Mouse (Mus musculus): ENCODE measurements at regions not wholly inside any gene's neighbourhood (a gene's known extent, or its start where the extent isn't known, plus 50 kb on each side); places are given as distances from the start of the nearest gene placed in this dataset.
A peak's percentile ranks its signal among the peaks of the same experiment; 100 is the strongest.

- Histone ChIP-seq H3K4me3 (replicated peaks; ENCODE audit: low read length) (no peak overlapping the region), H3K9me3 (ENCODE audit: low read length) (no peaks in the 10 kb centered on the region), H3K36me3 (ENCODE audit: insufficient read depth, low read length) (no peaks in the 10 kb centered on the region), H3K4me1 (replicated peaks; ENCODE audit: low read depth, low read length) (no peaks in the 10 kb centered on the region), H3K27me3 (ENCODE audit: insufficient read depth, low read length) (no peaks in the 10 kb centered on the region)
- TF ChIP-seq POU5F1 (IDR thresholded peaks at IDR 0.05; ENCODE audit: borderline replicate concordance, low read length) (no peak), NANOG (IDR thresholded peaks at IDR 0.05; ENCODE audit: borderline replicate concordance, low read length) (no peak), CTCF (conservative IDR thresholded peaks at IDR 0.05; ENCODE audit: low read length) (peak; percentile 33)
Measured at GRCm38 (mm10) chr5:9954652-9955051, 229.7 kb upstream of the Grm3 start.

- H3K36me3 ChIP-seq (ENCODE audit: insufficient read depth, low read length) = no peaks in the 10 kb centered on the region
- no peaks in the 10 kb centered on the region for H3K27me3 ChIP-seq (ENCODE audit: insufficient read depth, low read length)
- H3K4me3 ChIP-seq (replicated peaks; ENCODE audit: low read length) = no peak overlapping the region
- H3K4me1 ChIP-seq (replicated peaks; ENCODE audit: low read depth, low read length) = no peaks in the 10 kb centered on the region
- H3K9me3 ChIP-seq (ENCODE audit: low read length) = peaks cover 28% of the 10 kb centered on the region
- TF ChIP-seq POU5F1 (IDR thresholded peaks at IDR 0.05; ENCODE audit: borderline replicate concordance, low read length) = no peak
Measured at GRCm38 (mm10) chr5:9938746-9939145, 213.8 kb upstream of the Grm3 start.

- Histone ChIP-seq H3K9me3 (ENCODE audit: low read length) (no peaks in the 10 kb centered on the region), H3K4me1 (replicated peaks; ENCODE audit: low read depth, low read length) (no peaks in the 10 kb centered on the region), H3K27me3 (ENCODE audit: insufficient read depth, low read length) (no peaks in the 10 kb centered on the region), H3K4me3 (replicated peaks; ENCODE audit: low read length) (no peak overlapping the region), H3K36me3 (ENCODE audit: insufficient read depth, low read length) (no peaks in the 10 kb centered on the region)
- TF ChIP-seq CTCF (conservative IDR thresholded peaks at IDR 0.05; ENCODE audit: low read length) (no peak), NANOG (IDR thresholded peaks at IDR 0.05; ENCODE audit: borderline replicate concordance, low read length) (no peak), POU5F1 (IDR thresholded peaks at IDR 0.05; ENCODE audit: borderline replicate concordance, low read length) (no peak)
Measured at GRCm38 (mm10) chr5:9912936-9913335, 188.0 kb upstream of the Grm3 start.

- no peaks in the 10 kb centered on the region for H3K36me3 ChIP-seq (ENCODE audit: insufficient read depth, low read length)
- H3K9me3 ChIP-seq (ENCODE audit: low read length) = no peaks in the 10 kb centered on the region
- TF ChIP-seq CTCF (conservative IDR thresholded peaks at IDR 0.05; ENCODE audit: low read length) (no peak), POU5F1 (IDR thresholded peaks at IDR 0.05; ENCODE audit: borderline replicate concordance, low read length) (no peak), NANOG (IDR thresholded peaks at IDR 0.05; ENCODE audit: borderline replicate concordance, low read length) (no peak)
- H3K4me1 ChIP-seq (replicated peaks; ENCODE audit: low read depth, low read length) = no peaks in the 10 kb centered on the region
- no peaks in the 10 kb centered on the region for H3K27me3 ChIP-seq (ENCODE audit: insufficient read depth, low read length)
- no peak overlapping the region for H3K4me3 ChIP-seq (replicated peaks; ENCODE audit: low read length)
Measured at GRCm38 (mm10) chr5:9911783-9912182, 186.8 kb upstream of the Grm3 start.

GRCm38 (mm10) chr5:9911089-9911473, 186.1 kb upstream of the Grm3 start:
- Histone ChIP-seq H3K4me1 (replicated peaks; ENCODE audit: low read depth, low read length) (no peaks in the 10 kb centered on the region), H3K27me3 (ENCODE audit: insufficient read depth, low read length) (no peaks in the 10 kb centered on the region), H3K4me3 (replicated peaks; ENCODE audit: low read length) (no peak overlapping the region), H3K36me3 (ENCODE audit: insufficient read depth, low read length) (no peaks in the 10 kb centered on the region), H3K9me3 (ENCODE audit: low read length) (no peaks in the 10 kb centered on the region)
- TF ChIP-seq NANOG (IDR thresholded peaks at IDR 0.05; ENCODE audit: borderline replicate concordance, low read length) = no peak
- TF ChIP-seq CTCF (conservative IDR thresholded peaks at IDR 0.05; ENCODE audit: low read length) = no peak
- no peak for TF ChIP-seq POU5F1 (IDR thresholded peaks at IDR 0.05; ENCODE audit: borderline replicate concordance, low read length)

GRCm38 (mm10) chr5:9910452-9911088, 185.6 kb upstream of the Grm3 start:
- no peak for TF ChIP-seq POU5F1 (IDR thresholded peaks at IDR 0.05; ENCODE audit: borderline replicate concordance, low read length)
- TF ChIP-seq CTCF (conservative IDR thresholded peaks at IDR 0.05; ENCODE audit: low read length) = no peak
- TF ChIP-seq NANOG (IDR thresholded peaks at IDR 0.05; ENCODE audit: borderline replicate concordance, low read length) = no peak
- Histone ChIP-seq H3K4me3 (replicated peaks; ENCODE audit: low read length) (no peak overlapping the region), H3K9me3 (ENCODE audit: low read length) (no peaks in the 10 kb centered on the region), H3K36me3 (ENCODE audit: insufficient read depth, low read length) (no peaks in the 10 kb centered on the region), H3K4me1 (replicated peaks; ENCODE audit: low read depth, low read length) (no peaks in the 10 kb centered on the region), H3K27me3 (ENCODE audit: insufficient read depth, low read length) (no peaks in the 10 kb centered on the region)

GRCm38 (mm10) chr5:9895297-9895696, 170.3 kb upstream of the Grm3 start:
- Histone ChIP-seq H3K27me3 (ENCODE audit: insufficient read depth, low read length) (no peaks in the 10 kb centered on the region), H3K4me1 (replicated peaks; ENCODE audit: low read depth, low read length) (no peaks in the 10 kb centered on the region), H3K36me3 (ENCODE audit: insufficient read depth, low read length) (no peaks in the 10 kb centered on the region), H3K4me3 (replicated peaks; ENCODE audit: low read length) (no peak overlapping the region), H3K9me3 (ENCODE audit: low read length) (no peaks in the 10 kb centered on the region)
- TF ChIP-seq CTCF (conservative IDR thresholded peaks at IDR 0.05; ENCODE audit: low read length) = no peak

- Histone ChIP-seq H3K36me3 (ENCODE audit: insufficient read depth, low read length) (no peaks in the 10 kb centered on the region), H3K4me3 (replicated peaks; ENCODE audit: low read length) (no peak overlapping the region), H3K27me3 (ENCODE audit: insufficient read depth, low read length) (no peaks in the 10 kb centered on the region), H3K4me1 (replicated peaks; ENCODE audit: low read depth, low read length) (no peaks in the 10 kb centered on the region), H3K9me3 (ENCODE audit: low read length) (no peaks in the 10 kb centered on the region)
- TF ChIP-seq CTCF (conservative IDR thresholded peaks at IDR 0.05; ENCODE audit: low read length) = no peak
- TF ChIP-seq POU5F1 (IDR thresholded peaks at IDR 0.05; ENCODE audit: borderline replicate concordance, low read length) = no peak
- TF ChIP-seq NANOG (IDR thresholded peaks at IDR 0.05; ENCODE audit: borderline replicate concordance, low read length) = no peak
Measured at GRCm38 (mm10) chr5:9878063-9878462, 153.1 kb upstream of the Grm3 start.

- Histone ChIP-seq H3K27me3 (ENCODE audit: insufficient read depth, low read length) (no peaks in the 10 kb centered on the region), H3K9me3 (ENCODE audit: low read length) (no peaks in the 10 kb centered on the region), H3K4me3 (replicated peaks; ENCODE audit: low read length) (no peak overlapping the region), H3K4me1 (replicated peaks; ENCODE audit: low read depth, low read length) (no peaks in the 10 kb centered on the region), H3K36me3 (ENCODE audit: insufficient read depth, low read length) (no peaks in the 10 kb centered on the region)
- TF ChIP-seq NANOG (IDR thresholded peaks at IDR 0.05; ENCODE audit: borderline replicate concordance, low read length) (no peak), POU5F1 (IDR thresholded peaks at IDR 0.05; ENCODE audit: borderline replicate concordance, low read length) (no peak), CTCF (conservative IDR thresholded peaks at IDR 0.05; ENCODE audit: low read length) (no peak)
Measured at GRCm38 (mm10) chr5:9869091-9869490, 144.1 kb upstream of the Grm3 start.

All from E14TG2a.4 (cell line).